Mouse (Mus musculus) liver, postnatal 0 days (tissue): ENCODE measurements around the gene Cfap298.

Experiments used
- CTCF ChIP-seq: sonication (generic); IDR thresholded peaks from 2 replicates; pipeline ENCODE4 v1.5.1; 2016; ENCODE audit warnings: antibody characterized with exemption, low read depth
- EP300 ChIP-seq: IDR thresholded peaks from 2 replicates; pipeline ENCODE4 v1.6.1; 2016; ENCODE audit warnings: antibody characterized with exemption, low read depth, mild to moderate bottlenecking

- TF ChIP-seq CTCF = no peak
- no peak for TF ChIP-seq EP300
Observed at GRCm38 (mm10) chr16:90971004-90971403, 36.1 kb upstream of the Cfap298 start.
